Mouse (Mus musculus): Measurements from ENCODE around the gene Fam92b.

Fam92b gene

DNA sequence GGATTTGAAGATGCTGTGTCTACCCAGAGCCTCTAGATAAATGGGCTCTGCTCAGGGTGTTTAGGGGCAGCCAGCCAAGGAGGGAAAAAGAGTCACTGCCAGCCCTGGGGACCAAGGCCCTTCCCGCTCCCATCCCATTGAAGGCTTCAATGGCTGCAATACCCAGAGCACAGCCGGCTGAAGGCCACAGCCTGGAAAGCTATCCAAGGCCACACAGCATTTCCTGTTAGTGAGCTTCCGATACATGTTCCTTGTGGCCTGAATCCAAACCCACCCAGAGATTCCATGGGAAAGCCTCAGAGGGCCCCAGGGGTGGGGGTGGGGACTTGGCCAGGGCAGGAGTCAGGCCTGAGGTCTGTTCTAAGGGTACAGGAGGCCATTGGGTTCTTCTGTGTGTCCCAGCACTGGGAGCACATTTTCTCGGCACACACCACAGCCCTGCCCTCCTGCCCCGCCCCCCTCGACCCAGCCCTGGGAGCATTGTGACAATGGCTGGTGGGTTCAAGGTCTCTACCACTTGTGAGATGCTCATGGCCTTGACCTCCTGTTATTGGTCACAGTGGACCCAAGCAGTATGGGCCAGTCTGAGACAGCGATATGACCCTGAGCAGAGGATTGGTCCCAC lies 27.6 kb upstream of the Fam92b start:
- TF ChIP-seq GATA4 (IDR thresholded peaks at IDR 0.05; ENCODE audit: insufficient replicate concordance, low read length), result peak; percentile 67; the same call in 1 of the 2 replicates

DNA sequence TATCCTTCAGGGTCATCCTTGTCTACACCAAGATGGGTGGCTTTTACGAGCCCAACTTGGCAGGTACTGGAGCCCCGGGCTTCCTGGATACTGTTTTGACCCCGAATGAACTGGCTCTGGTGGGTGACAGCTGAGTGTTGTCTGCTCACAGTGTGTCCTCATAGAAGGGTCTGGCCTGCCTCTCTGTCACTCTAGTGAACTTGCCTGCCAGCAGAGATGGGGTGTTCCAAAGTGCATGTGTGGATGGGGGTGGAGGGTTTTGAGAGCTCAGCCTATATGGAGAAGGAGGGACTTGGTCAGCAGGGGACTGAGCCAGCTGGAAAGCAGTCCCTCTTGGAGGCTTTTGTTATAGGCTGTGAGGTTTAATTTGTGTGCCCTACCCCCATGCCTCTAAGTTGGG lies 25.3 kb upstream of the Fam92b start:
- TF ChIP-seq GATA4 (IDR thresholded peaks at IDR 0.05; ENCODE audit: insufficient replicate concordance, low read length), result no peak

GRCm38 (mm10) chr8:120201351-120201750 lies 24.1 kb upstream of the Fam92b start:
- no peak for TF ChIP-seq GATA4 (IDR thresholded peaks at IDR 0.05; ENCODE audit: insufficient replicate concordance, low read length)

GRCm38 (mm10) chr8:120192118-120192517 lies 14.9 kb upstream of the Fam92b start:
- TF ChIP-seq GATA4 (IDR thresholded peaks at IDR 0.05; ENCODE audit: insufficient replicate concordance, low read length), result no peak

- TF ChIP-seq GATA4 (IDR thresholded peaks at IDR 0.05; ENCODE audit: insufficient replicate concordance, low read length), result no peak
Observed at GRCm38 (mm10) chr8:120191633-120192032, 14.4 kb upstream of the Fam92b start.

DNA sequence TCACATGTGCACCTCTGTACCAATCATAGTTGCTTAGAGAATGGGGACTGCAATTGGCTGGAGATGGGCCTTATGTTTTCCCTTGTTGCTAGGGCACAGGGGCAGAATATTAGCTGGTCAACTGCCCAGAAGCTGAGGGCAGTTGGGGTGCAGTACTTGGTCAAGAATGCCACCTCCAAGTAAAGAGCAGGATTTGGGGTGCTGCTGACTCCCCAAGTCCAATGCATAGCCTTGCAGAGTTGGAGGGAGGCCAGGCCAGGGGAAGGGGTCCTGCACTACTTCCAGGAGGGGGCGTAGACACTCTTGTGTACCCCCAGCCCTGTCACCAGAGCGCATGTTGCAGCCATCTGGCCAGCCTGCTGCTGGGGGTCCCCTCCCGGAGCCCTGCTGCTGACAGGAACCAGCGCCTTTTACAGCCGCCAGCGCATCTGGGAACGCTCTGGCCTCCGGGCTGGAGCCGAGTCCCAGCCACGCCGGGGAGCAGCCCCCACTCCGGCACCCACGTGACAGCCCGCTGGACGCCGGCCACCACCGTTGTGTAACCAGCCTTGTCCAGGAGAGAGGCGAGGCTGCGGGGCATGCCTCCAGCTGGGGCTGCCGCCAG lies 13.6 kb upstream of the Fam92b start:
- no peak for TF ChIP-seq GATA4 (IDR thresholded peaks at IDR 0.05; ENCODE audit: insufficient replicate concordance, low read length)

GRCm38 (mm10) chr8:120190107-120190809 lies 13.0 kb upstream of the Fam92b start:
- no peak for TF ChIP-seq GATA4 (IDR thresholded peaks at IDR 0.05; ENCODE audit: insufficient replicate concordance, low read length)

- no peak for TF ChIP-seq GATA4 (IDR thresholded peaks at IDR 0.05; ENCODE audit: insufficient replicate concordance, low read length)
Observed at GRCm38 (mm10) chr8:120189440-120189839, 12.2 kb upstream of the Fam92b start.

GRCm38 (mm10) chr8:120188510-120188909 lies 11.2 kb upstream of the Fam92b start:
- TF ChIP-seq GATA4 (IDR thresholded peaks at IDR 0.05; ENCODE audit: insufficient replicate concordance, low read length), result no peak

- no peak for TF ChIP-seq GATA4 (IDR thresholded peaks at IDR 0.05; ENCODE audit: insufficient replicate concordance, low read length)
Observed at GRCm38 (mm10) chr8:120186454-120186853, 9.2 kb upstream of the Fam92b start.

GRCm38 (mm10) chr8:120184850-120185792 lies 7.9 kb upstream of the Fam92b start:
- TF ChIP-seq GATA4 (IDR thresholded peaks at IDR 0.05; ENCODE audit: insufficient replicate concordance, low read length), result no peak

DNA sequence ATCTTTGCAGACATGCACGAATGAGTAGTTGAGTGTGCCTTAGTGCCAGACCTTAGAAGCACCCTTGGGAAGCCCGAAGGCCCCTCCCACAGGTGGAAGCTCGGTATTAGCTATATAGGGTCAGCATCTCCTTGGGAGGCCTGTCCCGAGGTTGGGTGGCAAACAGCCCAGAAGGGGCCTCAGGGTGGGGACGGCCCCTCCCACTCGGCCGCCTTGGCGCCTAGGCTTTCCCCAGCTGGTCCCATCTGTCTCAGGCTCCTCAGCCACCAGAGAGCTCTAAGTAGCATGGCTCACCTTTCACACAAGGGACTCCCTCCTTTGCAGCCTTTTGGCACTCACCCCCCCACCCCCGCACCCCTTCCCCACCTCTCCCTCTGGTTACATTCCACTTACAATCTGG lies 7.1 kb upstream of the Fam92b start:
- TF ChIP-seq GATA4 (IDR thresholded peaks at IDR 0.05; ENCODE audit: insufficient replicate concordance, low read length), result no peak

DNA sequence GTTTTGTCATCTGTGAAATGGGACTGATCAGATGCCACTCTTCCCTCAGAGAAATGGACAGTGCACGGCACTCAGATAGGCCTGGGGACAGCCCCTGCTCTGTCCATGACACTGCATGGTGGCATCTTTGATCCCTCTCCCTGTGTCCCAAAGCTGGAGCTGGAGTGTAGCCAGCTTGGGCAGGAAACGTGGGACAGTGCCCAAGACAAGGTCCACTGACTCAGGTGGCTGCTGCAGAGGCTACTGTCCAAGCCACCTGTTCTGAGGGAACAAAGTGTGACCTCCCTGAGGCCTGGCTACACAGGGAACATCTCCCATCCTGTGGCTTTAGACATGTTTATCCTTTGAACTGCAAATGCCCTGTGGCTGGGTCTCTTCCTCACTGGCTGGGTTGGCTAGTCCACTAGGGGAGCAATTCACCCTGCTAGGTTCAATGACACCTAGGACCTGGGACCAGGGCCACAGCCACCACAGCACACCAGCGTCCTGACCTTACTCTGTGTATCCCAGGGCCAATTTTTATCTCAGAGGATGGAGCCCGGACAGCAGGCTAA lies 4.7 kb upstream of the Fam92b start:
- TF ChIP-seq GATA4 (IDR thresholded peaks at IDR 0.05; ENCODE audit: insufficient replicate concordance, low read length), result peak; percentile 15; the same call in 1 of the 2 replicates

GRCm38 (mm10) chr8:120181274-120181673 lies 4.0 kb upstream of the Fam92b start:
- no peak for TF ChIP-seq GATA4 (IDR thresholded peaks at IDR 0.05; ENCODE audit: insufficient replicate concordance, low read length)

GRCm38 (mm10) chr8:120180445-120180970 lies 3.2 kb upstream of the Fam92b start:
- TF ChIP-seq GATA4 (IDR thresholded peaks at IDR 0.05; ENCODE audit: insufficient replicate concordance, low read length), result no peak

All from liver, adult (tissue).